Mouse (Mus musculus): ENCODE data around the gene Lats1. TPM values are rescaled to one million over a fixed set of nuclear protein-coding genes. Genes with fewer than 3 reads are reported as not detected.

Lats1 gene
- total and polyA plus RNA-seq, 3 experiments, result 5.5 to 11.5 (median 10.8) TPM

GRCm38 (mm10) chr10:7673673-7674072 lies 7.3 kb upstream of the Lats1 start:
- H3K4me1 ChIP-seq (ENCODE audit: control insufficient read depth, insufficient read depth, low read length), result no peaks in the 10 kb centered on the region
- H3K9ac ChIP-seq (ENCODE audit: low read depth, low read length), result no peak overlapping the region
- intact Hi-C loops (cut with DNase I), result no loop called here
- peaks cover 2% of the 10 kb centered on the region; the same call in 1 of the 2 replicates for H3K79me2 ChIP-seq (replicated peaks; ENCODE audit: control insufficient read depth, insufficient read depth, low read length)
- no peak overlapping the region for H3K4me3 ChIP-seq
- no peak overlapping the region for H3K27ac ChIP-seq
- H3K27me3 ChIP-seq (ENCODE audit: control insufficient read depth, insufficient read depth, low read length), result no peaks in the 10 kb centered on the region
- TF ChIP-seq EP300 (IDR thresholded peaks at IDR 0.05; ENCODE audit: insufficient read depth, low read depth, low read length) (no peak), POLR2A (IDR thresholded peaks at IDR 0.05; ENCODE audit: insufficient read depth, low read depth, low read length) (no peak), CTCF (IDR thresholded peaks at IDR 0.05) (peak; percentile 82)
- no peak for DNase-seq
- peaks cover 4% of the 10 kb centered on the region for H3K36me3 ChIP-seq (ENCODE audit: control insufficient read depth, insufficient read depth, low read length)
- WGBS, result 54% methylated on average over 1 of the region's 1 CpGs

- DNase-seq, result peak; percentile 86 to 87
- peak overlapping the region; percentile 97 for H3K27ac ChIP-seq
- peak overlapping the region; percentile 81 for H3K4me3 ChIP-seq
- H3K4me1 ChIP-seq (ENCODE audit: control insufficient read depth, insufficient read depth, low read length), result peaks cover 14% of the 10 kb centered on the region
- H3K27me3 ChIP-seq (ENCODE audit: control insufficient read depth, insufficient read depth, low read length), result no peaks in the 10 kb centered on the region
- peaks cover 9% of the 10 kb centered on the region for H3K79me2 ChIP-seq (replicated peaks; ENCODE audit: control insufficient read depth, insufficient read depth, low read length)
- intact Hi-C loops (cut with DNase I), result loop anchor here (2.0 to 10.0 kb wide), 4 partner anchors 19 to 273 kb away; partner anchors contain the start of genes Ginm1, Katna1, Ppil4 and Tab2
- H3K36me3 ChIP-seq (ENCODE audit: control insufficient read depth, insufficient read depth, low read length), result peaks cover 29% of the 10 kb centered on the region
- peak overlapping the region; percentile 95 for H3K9ac ChIP-seq (ENCODE audit: low read depth, low read length)
- under 1% methylated on average over 64 of the region's 64 CpGs for WGBS
- TF ChIP-seq CTCF (IDR thresholded peaks at IDR 0.05), result peak; percentile 55
- no peak; the same call in 1 of the 2 replicates for TF ChIP-seq POLR2A (IDR thresholded peaks at IDR 0.05; ENCODE audit: insufficient read depth, low read depth, low read length)
These were observed 470 bp downstream of the Lats1 start for GRCm38 (mm10) chr10:7681343-7682025.

GRCm38 (mm10) chr10:7682249-7682648 lies 1.2 kb downstream of the Lats1 start:
- no peak for TF ChIP-seq CTCF (IDR thresholded peaks at IDR 0.05)
- TF ChIP-seq POLR2A (IDR thresholded peaks at IDR 0.05; ENCODE audit: insufficient read depth, low read depth, low read length), result no peak
- no peak for TF ChIP-seq EP300 (IDR thresholded peaks at IDR 0.05; ENCODE audit: insufficient read depth, low read depth, low read length)
- Histone ChIP-seq H3K27me3 (ENCODE audit: control insufficient read depth, insufficient read depth, low read length) (no peaks in the 10 kb centered on the region), H3K4me1 (ENCODE audit: control insufficient read depth, insufficient read depth, low read length) (peaks cover 14% of the 10 kb centered on the region), H3K79me2 (replicated peaks; ENCODE audit: control insufficient read depth, insufficient read depth, low read length) (peaks cover 9% of the 10 kb centered on the region), H3K4me3 (peak overlapping the region; percentile 81), H3K27ac (peak overlapping the region; percentile 97), H3K9ac (ENCODE audit: low read depth, low read length) (no peak overlapping the region), H3K36me3 (ENCODE audit: control insufficient read depth, insufficient read depth, low read length) (peaks cover 27% of the 10 kb centered on the region)
- WGBS, result 27% methylated on average over 3 of the region's 3 CpGs
- no peak for DNase-seq
- intact Hi-C loops (cut with DNase I), result loop anchor here (5.0 to 10.0 kb wide), 3 partner anchors 45 to 273 kb away; partner anchors contain the start of genes Ginm1, Katna1, Ppil4 and Tab2

- TF ChIP-seq CTCF (IDR thresholded peaks at IDR 0.05) (no peak), EP300 (IDR thresholded peaks at IDR 0.05; ENCODE audit: insufficient read depth, low read depth, low read length) (no peak), POLR2A (IDR thresholded peaks at IDR 0.05; ENCODE audit: insufficient read depth, low read depth, low read length) (no peak)
- WGBS, result 70% methylated on average over 6 of the region's 6 CpGs
- no peaks in the 10 kb centered on the region for H3K27me3 ChIP-seq (ENCODE audit: control insufficient read depth, insufficient read depth, low read length)
- H3K9ac ChIP-seq (ENCODE audit: low read depth, low read length), result no peak overlapping the region
- peaks cover 10% of the 10 kb centered on the region for H3K4me1 ChIP-seq (ENCODE audit: control insufficient read depth, insufficient read depth, low read length)
- H3K79me2 ChIP-seq (replicated peaks; ENCODE audit: control insufficient read depth, insufficient read depth, low read length), result peaks cover 10% of the 10 kb centered on the region
- DNase-seq, result no peak
- intact Hi-C loops (cut with DNase I), result loop anchor here (10.0 kb wide), 1 partner anchor 268 kb away; the partner anchor contains the start of gene Tab2
- no peak overlapping the region for H3K4me3 ChIP-seq
- peaks cover 30% of the 10 kb centered on the region for H3K36me3 ChIP-seq (ENCODE audit: control insufficient read depth, insufficient read depth, low read length)
- H3K27ac ChIP-seq, result no peak overlapping the region
These were observed 5.9 kb downstream of the Lats1 start for GRCm38 (mm10) chr10:7686902-7687301.

- H3K79me2 ChIP-seq (replicated peaks; ENCODE audit: control insufficient read depth, insufficient read depth, low read length), result 0 out of 2 replicates have a peak, but pooled peaks cover 1% of the 10 kb centered on the region
- peaks cover 29% of the 10 kb centered on the region for H3K36me3 ChIP-seq (ENCODE audit: control insufficient read depth, insufficient read depth, low read length)
- DNase-seq, result no peak
- no peak overlapping the region for H3K27ac ChIP-seq
- no peak overlapping the region for H3K4me3 ChIP-seq
- no peaks in the 10 kb centered on the region for H3K27me3 ChIP-seq (ENCODE audit: control insufficient read depth, insufficient read depth, low read length)
- intact Hi-C loops (cut with DNase I), result no loop called here
- H3K9ac ChIP-seq (ENCODE audit: low read depth, low read length), result no peak overlapping the region
- no peaks in the 10 kb centered on the region; the same call in 1 of the 2 replicates for H3K4me1 ChIP-seq (ENCODE audit: control insufficient read depth, insufficient read depth, low read length)
- TF ChIP-seq POLR2A (IDR thresholded peaks at IDR 0.05; ENCODE audit: insufficient read depth, low read depth, low read length) (no peak), EP300 (IDR thresholded peaks at IDR 0.05; ENCODE audit: insufficient read depth, low read depth, low read length) (no peak), CTCF (IDR thresholded peaks at IDR 0.05) (peak; percentile 35)
These were observed 14.3 kb downstream of the Lats1 start for GRCm38 (mm10) chr10:7695286-7695685.

- Histone ChIP-seq H3K27ac (no peak overlapping the region), H3K36me3 (ENCODE audit: control insufficient read depth, insufficient read depth, low read length) (peaks cover 22% of the 10 kb centered on the region), H3K4me1 (ENCODE audit: control insufficient read depth, insufficient read depth, low read length) (no peaks in the 10 kb centered on the region; the same call in 1 of the 2 replicates), H3K4me3 (no peak overlapping the region), H3K9ac (ENCODE audit: low read depth, low read length) (no peak overlapping the region), H3K79me2 (replicated peaks; ENCODE audit: control insufficient read depth, insufficient read depth, low read length) (peaks cover 3% of the 10 kb centered on the region), H3K27me3 (ENCODE audit: control insufficient read depth, insufficient read depth, low read length) (no peaks in the 10 kb centered on the region)
- no peak for DNase-seq
- intact Hi-C loops (cut with DNase I), result no loop called here
- 55% methylated on average over 3 of the region's 3 CpGs for WGBS
- TF ChIP-seq EP300 (IDR thresholded peaks at IDR 0.05; ENCODE audit: insufficient read depth, low read depth, low read length) (no peak), POLR2A (IDR thresholded peaks at IDR 0.05; ENCODE audit: insufficient read depth, low read depth, low read length) (no peak), CTCF (IDR thresholded peaks at IDR 0.05) (no peak)
These were observed 19.1 kb downstream of the Lats1 start for GRCm38 (mm10) chr10:7700120-7700519.

Measured in heart, adult 2 months (tissue).